Mouse (Mus musculus) CH12.LX (cell line): ENCODE results near the gene Tcp11l1.

ENCODE experiments used
- CHD1 ChIP-seq: IDR thresholded peaks from 2 replicates; pipeline ENCODE4 v1.6.1; 2012; ENCODE audit warnings: low read depth, low read length, improper control_type of control experiment, inconsistent platforms
- CHD2 ChIP-seq: IDR thresholded peaks from 2 replicates; pipeline ENCODE4 v1.6.1; 2011; ENCODE audit warnings: low read length, improper control_type of control experiment
- CTCF ChIP-seq, 2 experiments: IDR thresholded peaks in 1 of 2; conservative IDR thresholded peaks in 1 of 2; 2 replicates each; pipeline ENCODE4 v1.5.1; 2011 to 2012; ENCODE audit warnings: low read depth in 2 of 2, low read length in 2 of 2, improper control_type of control experiment in 1 of 2, inconsistent platforms in 1 of 2, mild to moderate bottlenecking in 1 of 2, moderate library complexity in 1 of 2
- EP300 ChIP-seq: IDR thresholded peaks from 2 replicates; pipeline ENCODE4 v1.6.1; 2011; ENCODE audit warnings: low read length, improper control_type of control experiment
- KAT2A ChIP-seq: IDR thresholded peaks from 2 replicates; pipeline ENCODE4 v1.6.1; 2012; ENCODE audit warnings: low read length, improper control_type of control experiment, inconsistent platforms; ENCODE audit not compliant: insufficient replicate concordance
- MAFK ChIP-seq: IDR thresholded peaks from 2 replicates; pipeline ENCODE4 v1.6.1; 2011; ENCODE audit warnings: low read length, improper control_type of control experiment; ENCODE audit not compliant: insufficient replicate concordance
- MYC ChIP-seq: IDR thresholded peaks from 2 replicates; pipeline ENCODE4 v1.6.1; 2011; ENCODE audit warnings: low read depth, mild to moderate bottlenecking, improper control_type of control experiment, low read length
- NELFE ChIP-seq: IDR thresholded peaks from 2 replicates; pipeline ENCODE4 v1.6.1; 2011; ENCODE audit warnings: low read depth, low read length, improper control_type of control experiment
- POLR2A ChIP-seq: IDR thresholded peaks from 2 replicates; pipeline ENCODE4 v1.6.1; 2011; ENCODE audit warnings: low read depth, mild to moderate bottlenecking, improper control_type of control experiment, low read length
- POLR2AphosphoS2 ChIP-seq: IDR thresholded peaks from 2 replicates; pipeline ENCODE4 v1.6.1; 2011; ENCODE audit warnings: low read depth, low read length, improper control_type of control experiment
- RAD21 ChIP-seq: IDR thresholded peaks from 2 replicates; pipeline ENCODE4 v1.6.1; 2011; ENCODE audit warnings: low read depth, mild to moderate bottlenecking, low read length, improper control_type of control experiment, moderate library complexity
- SIN3A ChIP-seq: IDR thresholded peaks from 2 replicates; pipeline ENCODE4 v1.6.1; 2012; ENCODE audit warnings: low read length, improper control_type of control experiment, inconsistent platforms
- ZC3H11A ChIP-seq: IDR thresholded peaks from 2 replicates; pipeline ENCODE4 v1.6.1; 2012; ENCODE audit warnings: low read depth, mild to moderate bottlenecking, inconsistent platforms, low read length, improper control_type of control experiment

- no peak for TF ChIP-seq MAFK
- TF ChIP-seq CTCF (conservative IDR thresholded peaks at IDR 0.05 in 1 of 2, IDR thresholded peaks at IDR 0.05 in 1 of 2; ENCODE audit: low read depth in 2 of 2, low read length in 2 of 2), result no peak
- no peak for TF ChIP-seq MYC
- TF ChIP-seq EP300, result no peak
- no peak for TF ChIP-seq POLR2A
- TF ChIP-seq KAT2A, result no peak
- no peak for TF ChIP-seq RAD21
- TF ChIP-seq CHD1, result no peak
- TF ChIP-seq NELFE, result no peak
- no peak for TF ChIP-seq SIN3A
- no peak for TF ChIP-seq POLR2AphosphoS2
- no peak for TF ChIP-seq ZC3H11A
- TF ChIP-seq CHD2, result no peak
Observed at GRCm38 (mm10) chr2:104671724-104672123, 40.2 kb downstream of the Tcp11l1 start.
